Mouse (Mus musculus) erythroblast, embryonic 14.5 days (primary cell): ENCODE data around the gene Kif5a.

ENCODE experiments used
- GATA1 ChIP-seq: IDR thresholded peaks from 2 replicates; pipeline ENCODE4 v1.6.1; 2012; ENCODE audit warnings: low read length, inconsistent platforms, mixed read lengths
- TAL1 ChIP-seq: IDR thresholded peaks from 3 replicates; pipeline ENCODE4 v1.6.1; 2012; ENCODE audit warnings: low read length, inconsistent platforms, mixed read lengths

DNA sequence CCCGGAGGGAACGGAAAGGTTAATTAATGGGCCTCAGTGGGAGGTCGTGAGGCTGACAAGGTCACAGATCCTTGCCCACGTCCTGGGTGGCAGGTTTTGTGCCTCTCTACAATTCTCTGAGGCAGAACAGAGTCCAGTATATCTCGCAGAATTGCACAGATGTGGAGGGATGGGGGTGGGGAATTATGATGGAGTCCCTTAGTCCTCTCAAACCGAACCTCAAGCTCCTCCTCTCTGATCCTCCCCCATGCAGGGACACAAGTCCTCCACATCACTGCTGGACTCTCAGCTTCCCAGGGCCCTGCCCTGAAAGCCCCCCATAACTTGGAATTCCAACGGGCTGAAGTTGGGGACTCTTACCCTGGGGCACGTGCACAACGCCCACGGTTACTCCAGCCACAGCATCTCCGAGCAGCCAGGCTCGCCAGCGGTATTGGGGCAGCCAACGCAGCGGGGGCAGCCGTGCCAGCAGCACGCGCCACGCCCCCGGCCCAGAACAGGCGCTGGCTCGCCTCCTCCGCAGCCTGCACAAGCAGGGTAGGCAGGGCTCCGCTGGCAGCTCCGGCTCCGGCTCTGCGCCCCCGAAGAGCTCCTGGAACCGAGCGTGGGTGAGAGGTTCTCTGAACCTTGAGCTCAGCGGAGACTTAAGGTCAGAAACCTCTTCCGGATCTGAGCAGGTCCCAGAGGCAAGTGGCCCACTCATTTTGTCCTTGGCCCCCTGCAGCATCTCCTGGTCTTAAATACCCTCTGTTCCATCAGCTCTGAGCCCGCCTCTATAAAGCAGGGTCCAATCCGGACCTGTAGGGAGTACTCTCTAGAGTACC lies 83.1 kb downstream of the Kif5a start, which contains the start of gene Slc26a10:
- no peak for TF ChIP-seq GATA1
- no peak for TF ChIP-seq TAL1
